Mouse (Mus musculus): ENCODE data around the gene Abca5. TPM values are rescaled to one million over a fixed set of nuclear protein-coding genes. Genes with fewer than 3 reads are reported as not detected.
A peak's percentile ranks its signal among the peaks of the same experiment; 100 is the strongest.

Abca5 gene
- polyA plus RNA-seq, 1 experiment from 2014 or later = 5.4 TPM

DNA sequence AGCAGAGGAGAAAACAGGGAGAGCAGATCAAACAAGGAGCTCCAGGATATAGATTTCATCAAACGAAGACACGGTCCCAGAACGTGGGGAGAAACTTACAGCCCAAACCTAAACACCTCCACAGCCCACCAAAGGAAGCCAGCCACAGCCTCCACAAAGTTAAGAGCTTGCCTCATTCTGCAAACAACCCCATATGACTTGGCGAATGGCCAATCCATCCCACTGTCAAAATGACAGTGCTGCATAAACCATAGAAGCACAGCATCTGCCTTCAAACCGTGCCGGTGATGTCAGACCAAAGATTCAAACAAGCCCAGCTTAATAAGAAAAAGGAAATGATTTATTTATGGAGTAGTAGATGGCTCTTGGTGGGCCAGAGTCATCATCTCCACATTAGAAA lies 7.4 kb downstream of the Abca5 start:
- Histone ChIP-seq H3K4me2 (replicated peaks; ENCODE audit: low read depth) (no peak overlapping the region), H3K9me3 (ENCODE audit: control insufficient read depth, low read length) (no peaks in the 10 kb centered on the region), H3K4me3 (ENCODE audit: low read depth, low read length) (no peak overlapping the region), H3K36me3 (ENCODE audit: control insufficient read depth, insufficient read depth, low read length) (no peaks in the 10 kb centered on the region), H3K9ac (ENCODE audit: low read length) (no peak overlapping the region), H3K27me3 (ENCODE audit: control insufficient read depth, insufficient read depth, low read length) (no peaks in the 10 kb centered on the region), H3K27ac (replicated peaks) (no peak overlapping the region), H3K4me1 (replicated peaks; ENCODE audit: control insufficient read depth, insufficient read depth) (no peaks in the 10 kb centered on the region)
- no peak for ATAC-seq (ENCODE audit: low FRiP score, low TSS enrichment)
- DNase-seq (ENCODE audit: low spot score) = no peak
- 45% methylated on average over 6 of the region's 6 CpGs for WGBS
- TF ChIP-seq EP300 (optimal IDR thresholded peaks at IDR 0.05) = no peak
- TF ChIP-seq CTCF (IDR thresholded peaks at IDR 0.05; ENCODE audit: low read depth) = no peak

DNA sequence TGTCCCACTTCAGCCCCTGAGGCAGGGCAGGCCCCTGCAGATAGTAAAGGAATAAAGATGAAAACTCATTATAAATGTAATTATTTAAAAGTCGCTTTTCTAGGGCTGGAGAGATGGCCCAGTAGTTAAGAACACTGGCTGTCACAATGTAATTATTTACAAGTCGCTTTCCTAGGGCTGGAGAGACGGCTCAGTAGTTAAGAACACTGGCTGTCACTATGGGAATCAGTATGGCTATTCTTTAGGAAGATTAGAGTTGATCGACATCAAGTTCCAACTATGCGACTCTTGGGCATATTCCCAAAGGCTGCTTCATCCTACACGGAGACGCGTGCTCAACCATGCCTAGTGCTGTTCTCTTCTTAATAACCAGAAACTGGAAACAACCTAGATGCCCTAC lies 15.2 kb downstream of the Abca5 start:
- TF ChIP-seq EP300 (optimal IDR thresholded peaks at IDR 0.05) = no peak
- no peak for TF ChIP-seq CTCF (IDR thresholded peaks at IDR 0.05; ENCODE audit: low read depth)

DNA sequence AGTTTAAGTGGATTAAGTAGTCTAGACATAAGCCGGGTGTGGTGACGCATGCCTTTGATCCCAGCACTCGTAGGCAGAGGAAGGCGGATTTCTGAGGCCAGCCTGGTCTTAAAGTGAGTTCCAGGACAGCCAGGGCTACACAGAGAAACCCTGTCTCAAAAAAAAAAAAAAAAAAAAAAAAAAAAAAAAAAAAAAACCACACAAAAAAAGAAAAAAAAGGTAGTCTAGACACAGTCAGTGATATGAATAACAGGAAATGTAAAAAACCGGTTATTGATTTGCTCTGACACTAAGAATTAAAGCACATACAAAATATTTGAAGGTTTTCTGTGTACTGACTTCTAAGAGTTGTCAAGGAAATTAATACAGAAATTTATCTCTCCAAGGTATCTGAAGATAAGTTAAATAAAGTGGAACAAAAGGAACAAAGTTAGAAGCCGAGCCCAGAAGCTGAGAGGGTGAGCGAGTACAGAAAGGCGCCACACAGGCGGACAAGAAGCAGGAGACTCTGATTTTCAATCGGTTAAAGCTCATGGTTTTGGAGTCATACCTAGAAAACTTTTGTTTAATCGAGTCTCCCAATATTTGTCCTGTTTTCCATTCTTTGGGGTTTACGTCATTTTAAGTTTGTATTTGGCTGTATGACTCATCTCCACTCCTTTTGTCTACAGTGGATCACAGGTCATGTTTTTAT lies 30.9 kb downstream of the Abca5 start:
- Histone ChIP-seq H3K27me3 (ENCODE audit: control insufficient read depth, insufficient read depth, low read length) (no peaks in the 10 kb centered on the region), H3K4me3 (ENCODE audit: low read depth, low read length) (no peak overlapping the region), H3K9me3 (ENCODE audit: control insufficient read depth, low read length) (no peaks in the 10 kb centered on the region), H3K4me1 (replicated peaks; ENCODE audit: control insufficient read depth, insufficient read depth) (no peaks in the 10 kb centered on the region), H3K36me3 (ENCODE audit: control insufficient read depth, insufficient read depth, low read length) (no peaks in the 10 kb centered on the region), H3K9ac (ENCODE audit: low read length) (no peak overlapping the region), H3K27ac (replicated peaks) (no peak overlapping the region), H3K4me2 (replicated peaks; ENCODE audit: low read depth) (no peak overlapping the region)
- 58% methylated on average over 12 of the region's 12 CpGs for WGBS
- peak; percentile 26 for DNase-seq (ENCODE audit: low spot score)
- ATAC-seq (ENCODE audit: low FRiP score, low TSS enrichment) = peak; percentile 63; the same call in 1 of the 2 replicates
- no peak for TF ChIP-seq CTCF (IDR thresholded peaks at IDR 0.05; ENCODE audit: low read depth)
- TF ChIP-seq EP300 (optimal IDR thresholded peaks at IDR 0.05) = no peak

More for the DNA sequence above, 15.2 kb downstream of the Abca5 start:
- DNase-seq (ENCODE audit: low spot score) (no peak), ATAC-seq (ENCODE audit: low FRiP score, low TSS enrichment) (no peak)
- H3K36me3 ChIP-seq (ENCODE audit: control insufficient read depth, insufficient read depth, low read length) = no peaks in the 10 kb centered on the region
- no peak overlapping the region for H3K4me3 ChIP-seq (ENCODE audit: low read depth, low read length)
- H3K9ac ChIP-seq (ENCODE audit: low read length) = no peak overlapping the region
- H3K4me2 ChIP-seq (replicated peaks; ENCODE audit: low read depth) = no peak overlapping the region
- no peaks in the 10 kb centered on the region for H3K9me3 ChIP-seq (ENCODE audit: control insufficient read depth, low read length)
- no peaks in the 10 kb centered on the region for H3K4me1 ChIP-seq (replicated peaks; ENCODE audit: control insufficient read depth, insufficient read depth)
- no peak overlapping the region for H3K27ac ChIP-seq (replicated peaks)
- no peaks in the 10 kb centered on the region for H3K27me3 ChIP-seq (ENCODE audit: control insufficient read depth, insufficient read depth, low read length)
- 78% methylated on average over 8 of the region's 8 CpGs for WGBS

DNA sequence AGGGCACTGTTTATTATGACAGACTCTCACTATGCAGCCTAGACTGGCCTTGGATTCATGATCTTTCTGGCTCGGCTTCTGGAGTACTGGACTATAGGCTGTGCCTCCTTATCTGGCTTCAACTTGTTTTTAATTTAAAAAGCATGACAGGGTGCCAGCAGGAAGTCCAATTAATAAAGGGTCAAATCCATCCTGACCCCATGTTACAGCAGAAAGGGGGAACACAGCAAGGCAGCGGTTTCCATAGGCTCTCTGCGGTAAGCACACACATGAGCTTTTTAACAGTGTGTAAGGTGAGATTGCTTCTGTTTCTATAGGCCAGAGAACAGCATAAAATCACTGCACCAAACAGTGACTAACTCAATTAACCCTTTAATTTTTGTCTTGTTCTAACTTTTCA lies 34.1 kb downstream of the Abca5 start:
- Histone ChIP-seq H3K4me1 (replicated peaks; ENCODE audit: control insufficient read depth, insufficient read depth) (no peaks in the 10 kb centered on the region), H3K36me3 (ENCODE audit: control insufficient read depth, insufficient read depth, low read length) (no peaks in the 10 kb centered on the region), H3K9ac (ENCODE audit: low read length) (no peak overlapping the region), H3K9me3 (ENCODE audit: control insufficient read depth, low read length) (no peaks in the 10 kb centered on the region), H3K27me3 (ENCODE audit: control insufficient read depth, insufficient read depth, low read length) (no peaks in the 10 kb centered on the region), H3K27ac (replicated peaks) (no peak overlapping the region), H3K4me2 (replicated peaks; ENCODE audit: low read depth) (no peak overlapping the region), H3K4me3 (ENCODE audit: low read depth, low read length) (no peak overlapping the region)
- TF ChIP-seq EP300 (optimal IDR thresholded peaks at IDR 0.05) (no peak), CTCF (IDR thresholded peaks at IDR 0.05; ENCODE audit: low read depth) (no peak)
- 79% methylated on average over 3 of the region's 3 CpGs for WGBS
- no peak for ATAC-seq (ENCODE audit: low FRiP score, low TSS enrichment)
- no peak for DNase-seq (ENCODE audit: low spot score)

DNA sequence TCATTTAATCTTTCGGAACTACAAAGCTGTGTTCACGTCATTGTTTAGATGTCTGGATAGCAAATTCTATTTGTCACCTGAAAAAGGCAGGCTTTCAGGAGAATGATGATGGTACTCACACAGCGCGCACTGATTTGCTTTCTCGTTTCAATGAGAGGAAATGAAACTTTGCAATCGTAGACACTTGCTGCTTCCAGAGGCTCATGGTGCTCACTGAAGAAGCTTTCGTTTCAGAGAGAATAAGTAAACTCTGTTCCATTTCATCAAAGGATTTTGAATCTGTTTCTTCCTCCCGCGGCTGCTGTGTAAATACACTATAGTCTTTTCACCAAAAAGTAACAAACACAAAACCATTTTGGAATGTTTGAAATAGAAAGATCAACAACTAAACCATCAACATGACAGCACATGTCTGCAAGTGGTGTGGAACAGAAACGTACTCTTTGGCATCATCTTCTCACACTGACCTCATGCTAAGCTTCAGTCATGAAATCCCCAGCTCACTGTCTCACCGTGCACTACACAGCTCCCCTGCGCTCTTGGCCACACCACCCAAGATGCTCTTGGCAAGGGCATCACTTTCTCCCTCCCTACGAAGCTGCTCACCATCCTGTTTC lies 39.5 kb downstream of the Abca5 start:
- H3K4me2 ChIP-seq (replicated peaks; ENCODE audit: low read depth) = no peak overlapping the region
- H3K4me3 ChIP-seq (ENCODE audit: low read depth, low read length) = no peak overlapping the region
- TF ChIP-seq CTCF (IDR thresholded peaks at IDR 0.05; ENCODE audit: low read depth) (no peak), EP300 (optimal IDR thresholded peaks at IDR 0.05) (no peak)
- H3K27me3 ChIP-seq (ENCODE audit: control insufficient read depth, insufficient read depth, low read length) = no peaks in the 10 kb centered on the region
- H3K27ac ChIP-seq (replicated peaks) = no peak overlapping the region
- H3K36me3 ChIP-seq (ENCODE audit: control insufficient read depth, insufficient read depth, low read length) = no peaks in the 10 kb centered on the region
- H3K9me3 ChIP-seq (ENCODE audit: control insufficient read depth, low read length) = no peaks in the 10 kb centered on the region
- no peak overlapping the region for H3K9ac ChIP-seq (ENCODE audit: low read length)
- ATAC-seq (ENCODE audit: low FRiP score, low TSS enrichment) (no peak), DNase-seq (ENCODE audit: low spot score) (no peak)
- no peaks in the 10 kb centered on the region for H3K4me1 ChIP-seq (replicated peaks; ENCODE audit: control insufficient read depth, insufficient read depth)
- WGBS = 66% methylated on average over 13 of the region's 13 CpGs

DNA sequence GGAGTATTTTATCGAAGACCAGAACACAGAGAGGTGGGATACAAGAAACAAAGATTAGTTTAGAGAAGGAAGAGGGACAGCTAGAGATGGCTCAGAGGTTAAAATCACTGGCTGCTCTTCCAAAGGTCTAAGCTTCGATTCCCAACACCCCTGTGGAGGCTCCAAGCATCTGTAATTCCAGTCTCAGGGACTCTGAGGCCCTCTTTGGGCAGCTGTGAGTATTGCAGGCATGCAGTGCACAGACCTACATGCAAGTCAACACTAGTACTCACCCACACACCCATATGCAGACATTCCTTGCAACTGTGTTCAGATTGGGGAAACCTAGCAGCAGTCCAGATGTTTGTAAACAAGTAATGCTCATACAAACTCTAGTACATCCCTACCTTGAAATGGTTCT lies 46.9 kb downstream of the Abca5 start:
- H3K27me3 ChIP-seq (ENCODE audit: control insufficient read depth, insufficient read depth, low read length) = no peaks in the 10 kb centered on the region
- H3K27ac ChIP-seq (replicated peaks) = no peak overlapping the region
- H3K36me3 ChIP-seq (ENCODE audit: control insufficient read depth, insufficient read depth, low read length) = no peaks in the 10 kb centered on the region
- no peak overlapping the region for H3K4me2 ChIP-seq (replicated peaks; ENCODE audit: low read depth)
- H3K9ac ChIP-seq (ENCODE audit: low read length) = no peak overlapping the region
- H3K4me3 ChIP-seq (ENCODE audit: low read depth, low read length) = no peak overlapping the region
- ATAC-seq (ENCODE audit: low FRiP score, low TSS enrichment) (no peak), DNase-seq (ENCODE audit: low spot score) (no peak)
- TF ChIP-seq EP300 (optimal IDR thresholded peaks at IDR 0.05) = no peak
- TF ChIP-seq CTCF (IDR thresholded peaks at IDR 0.05; ENCODE audit: low read depth) = peak; percentile 19; the same call in 1 of the 2 replicates
- H3K4me1 ChIP-seq (replicated peaks; ENCODE audit: control insufficient read depth, insufficient read depth) = no peaks in the 10 kb centered on the region
- no peaks in the 10 kb centered on the region for H3K9me3 ChIP-seq (ENCODE audit: control insufficient read depth, low read length)
- 74% methylated on average over 2 of the region's 2 CpGs for WGBS
